Mouse (Mus musculus): ENCODE results near the gene Zic4.

The Zic4 gene

GRCm38 (mm10) chr9:91404905-91405752 lies 42.9 kb downstream of the Zic4 start:
- peak; percentile 50 for DNase-seq

GRCm38 (mm10) chr9:91405753-91406178 lies 43.6 kb downstream of the Zic4 start:
- peak; percentile 56 for DNase-seq

GRCm38 (mm10) chr9:91406258-91406763 lies 44.1 kb downstream of the Zic4 start:
- no peak for DNase-seq

GRCm38 (mm10) chr9:91409771-91410170 lies 47.6 kb downstream of the Zic4 start:
- no peak for DNase-seq

- DNase-seq, result no peak
Observed at GRCm38 (mm10) chr9:91414007-91414661, 51.9 kb downstream of the Zic4 start.

- DNase-seq, result no peak
Observed at GRCm38 (mm10) chr9:91420441-91420840, 58.2 kb downstream of the Zic4 start.

All from cerebellum, adult 8-10 months (tissue).